Mouse (Mus musculus): ENCODE results near the gene Hspa4. TPM values are rescaled to one million over a fixed set of nuclear protein-coding genes. Genes with fewer than 3 reads are reported as not detected.
"Not testable (repeated sequence)": the region's sequence is repeated elsewhere in the genome, so short reads cannot be mapped to it uniquely, and the experiment has no call there.

Gene Hspa4
- 123 and 148 TPM in 2 replicates for polyA plus RNA-seq (2014; fragmentation: Nextera tagmentation; extraction: Ambion mirVana)

- H3K9ac ChIP-seq (replicated peaks; ENCODE audit: low read length): peak within 1 kb of the TSS; percentile 95
- H3K4me3 ChIP-seq (ENCODE audit: low read depth, low read length): peak within 1 kb of the TSS; percentile 95
- peak within 1 kb of the TSS; percentile 54 for H3K4me2 ChIP-seq (ENCODE audit: low read depth, low read length)
- H3K27ac ChIP-seq (replicated peaks; ENCODE audit: low read depth, low read length): peak within 1 kb of the TSS; percentile 92
- under 1% methylated on average over 57 of the region's 58 CpGs for WGBS
- no peaks in the 10 kb centered on the region for H3K36me3 ChIP-seq (replicated peaks; ENCODE audit: control insufficient read depth, insufficient read depth, low read depth, low read length)
- no peaks in the 10 kb centered on the region for H3K27me3 ChIP-seq (ENCODE audit: control insufficient read depth, insufficient read depth, low read length)
- H3K9me3 ChIP-seq (replicated peaks; ENCODE audit: control insufficient read depth, low read length): no peaks in the 10 kb centered on the region
- peak; percentile 95 for ATAC-seq (replicated peaks; ENCODE audit: insufficient number of reproducible peaks, low FRiP score, low TSS enrichment, low read depth)
- no peaks in the 10 kb centered on the region for H3K4me1 ChIP-seq (ENCODE audit: control insufficient read depth, insufficient read depth, low read length)
- peak; percentile 100 for DNase-seq (ENCODE audit: low spot score)
These were observed at the start of gene Hspa4 for GRCm38 (mm10) chr11:53300330-53301166. Hspa4 (minus strand) TSS chr11:53300457.

GRCm38 (mm10) chr11:53345738-53346137 is 45.5 kb upstream of the Hspa4 start:
- no peaks in the 10 kb centered on the region for H3K27me3 ChIP-seq (ENCODE audit: control insufficient read depth, insufficient read depth, low read length)
- no peak overlapping the region for H3K9ac ChIP-seq (replicated peaks; ENCODE audit: low read length)
- DNase-seq (ENCODE audit: low spot score): no peak
- H3K9me3 ChIP-seq (replicated peaks; ENCODE audit: control insufficient read depth, low read length): no peaks in the 10 kb centered on the region
- no peak overlapping the region for H3K4me2 ChIP-seq (ENCODE audit: low read depth, low read length)
- no peak overlapping the region for H3K4me3 ChIP-seq (ENCODE audit: low read depth, low read length)
- H3K36me3 ChIP-seq (replicated peaks; ENCODE audit: control insufficient read depth, insufficient read depth, low read depth, low read length): no peaks in the 10 kb centered on the region
- ATAC-seq (replicated peaks; ENCODE audit: insufficient number of reproducible peaks, low FRiP score, low TSS enrichment, low read depth): no peak
- H3K27ac ChIP-seq (replicated peaks; ENCODE audit: low read depth, low read length): no peak overlapping the region
- WGBS: 27% methylated on average over 2 of the region's 2 CpGs
- H3K4me1 ChIP-seq (ENCODE audit: control insufficient read depth, insufficient read depth, low read length): no peaks in the 10 kb centered on the region

GRCm38 (mm10) chr11:53345328-53345727 is 45.1 kb upstream of the Hspa4 start:
- no peak overlapping the region for H3K27ac ChIP-seq (replicated peaks; ENCODE audit: low read depth, low read length)
- ATAC-seq (replicated peaks; ENCODE audit: insufficient number of reproducible peaks, low FRiP score, low TSS enrichment, low read depth): no peak
- no peaks in the 10 kb centered on the region for H3K36me3 ChIP-seq (replicated peaks; ENCODE audit: control insufficient read depth, insufficient read depth, low read depth, low read length)
- no peaks in the 10 kb centered on the region for H3K27me3 ChIP-seq (ENCODE audit: control insufficient read depth, insufficient read depth, low read length)
- no peaks in the 10 kb centered on the region for H3K4me1 ChIP-seq (ENCODE audit: control insufficient read depth, insufficient read depth, low read length)
- no peak overlapping the region for H3K9ac ChIP-seq (replicated peaks; ENCODE audit: low read length)
- no peak for DNase-seq (ENCODE audit: low spot score)
- WGBS: 23% methylated on average over 5 of the region's 5 CpGs
- H3K4me2 ChIP-seq (ENCODE audit: low read depth, low read length): no peak overlapping the region
- no peak overlapping the region for H3K4me3 ChIP-seq (ENCODE audit: low read depth, low read length)
- H3K9me3 ChIP-seq (replicated peaks; ENCODE audit: control insufficient read depth, low read length): no peaks in the 10 kb centered on the region

GRCm38 (mm10) chr11:53342711-53343110 is 42.5 kb upstream of the Hspa4 start:
- Histone ChIP-seq H3K36me3 (replicated peaks; ENCODE audit: control insufficient read depth, insufficient read depth, low read depth, low read length) (no peaks in the 10 kb centered on the region), H3K27me3 (ENCODE audit: control insufficient read depth, insufficient read depth, low read length) (no peaks in the 10 kb centered on the region), H3K9ac (replicated peaks; ENCODE audit: low read length) (no peak overlapping the region), H3K4me2 (ENCODE audit: low read depth, low read length) (no peak overlapping the region), H3K9me3 (replicated peaks; ENCODE audit: control insufficient read depth, low read length) (no peaks in the 10 kb centered on the region), H3K27ac (replicated peaks; ENCODE audit: low read depth, low read length) (no peak overlapping the region), H3K4me3 (ENCODE audit: low read depth, low read length) (no peak overlapping the region), H3K4me1 (ENCODE audit: control insufficient read depth, insufficient read depth, low read length) (no peaks in the 10 kb centered on the region)
- 72% methylated on average over 5 of the region's 5 CpGs for WGBS
- ATAC-seq (replicated peaks; ENCODE audit: insufficient number of reproducible peaks, low FRiP score, low TSS enrichment, low read depth) (no peak), DNase-seq (ENCODE audit: low spot score) (no peak)

- H3K27me3 ChIP-seq (ENCODE audit: control insufficient read depth, insufficient read depth, low read length); H3K9ac ChIP-seq (replicated peaks; ENCODE audit: low read length); H3K36me3 ChIP-seq (replicated peaks; ENCODE audit: control insufficient read depth, insufficient read depth, low read depth, low read length); H3K4me3 ChIP-seq (ENCODE audit: low read depth, low read length); DNase-seq (ENCODE audit: low spot score); H3K27ac ChIP-seq (replicated peaks; ENCODE audit: low read depth, low read length); ATAC-seq (replicated peaks; ENCODE audit: insufficient number of reproducible peaks, low FRiP score, low TSS enrichment, low read depth); H3K4me2 ChIP-seq (ENCODE audit: low read depth, low read length); H3K9me3 ChIP-seq (replicated peaks; ENCODE audit: control insufficient read depth, low read length); H3K4me1 ChIP-seq (ENCODE audit: control insufficient read depth, insufficient read depth, low read length): not testable (repeated sequence)
- 92% methylated on average over 10 of the region's 10 CpGs for WGBS
These were observed 40.8 kb upstream of the Hspa4 start for GRCm38 (mm10) chr11:53341019-53341418.

GRCm38 (mm10) chr11:53337684-53338083 is 37.4 kb upstream of the Hspa4 start:
- Histone ChIP-seq H3K27ac (replicated peaks; ENCODE audit: low read depth, low read length) (no peak overlapping the region), H3K27me3 (ENCODE audit: control insufficient read depth, insufficient read depth, low read length) (no peaks in the 10 kb centered on the region), H3K9ac (replicated peaks; ENCODE audit: low read length) (no peak overlapping the region), H3K4me3 (ENCODE audit: low read depth, low read length) (no peak overlapping the region), H3K9me3 (replicated peaks; ENCODE audit: control insufficient read depth, low read length) (no peaks in the 10 kb centered on the region), H3K4me2 (ENCODE audit: low read depth, low read length) (no peak overlapping the region), H3K4me1 (ENCODE audit: control insufficient read depth, insufficient read depth, low read length) (no peaks in the 10 kb centered on the region), H3K36me3 (replicated peaks; ENCODE audit: control insufficient read depth, insufficient read depth, low read depth, low read length) (no peaks in the 10 kb centered on the region)
- WGBS: 55% methylated on average over 8 of the region's 8 CpGs
- DNase-seq (ENCODE audit: low spot score) (no peak), ATAC-seq (replicated peaks; ENCODE audit: insufficient number of reproducible peaks, low FRiP score, low TSS enrichment, low read depth) (no peak)

GRCm38 (mm10) chr11:53336924-53337323 is 36.7 kb upstream of the Hspa4 start:
- DNase-seq (ENCODE audit: low spot score): no peak
- no peak overlapping the region for H3K4me2 ChIP-seq (ENCODE audit: low read depth, low read length)
- no peak overlapping the region for H3K9ac ChIP-seq (replicated peaks; ENCODE audit: low read length)
- H3K4me3 ChIP-seq (ENCODE audit: low read depth, low read length): no peak overlapping the region
- 62% methylated on average over 1 of the region's 1 CpGs for WGBS
- H3K27ac ChIP-seq (replicated peaks; ENCODE audit: low read depth, low read length): no peak overlapping the region
- no peak for ATAC-seq (replicated peaks; ENCODE audit: insufficient number of reproducible peaks, low FRiP score, low TSS enrichment, low read depth)
- no peaks in the 10 kb centered on the region for H3K9me3 ChIP-seq (replicated peaks; ENCODE audit: control insufficient read depth, low read length)
- no peaks in the 10 kb centered on the region for H3K36me3 ChIP-seq (replicated peaks; ENCODE audit: control insufficient read depth, insufficient read depth, low read depth, low read length)
- H3K27me3 ChIP-seq (ENCODE audit: control insufficient read depth, insufficient read depth, low read length): no peaks in the 10 kb centered on the region
- H3K4me1 ChIP-seq (ENCODE audit: control insufficient read depth, insufficient read depth, low read length): no peaks in the 10 kb centered on the region

GRCm38 (mm10) chr11:53336182-53336571 is 35.9 kb upstream of the Hspa4 start:
- Histone ChIP-seq H3K9me3 (replicated peaks; ENCODE audit: control insufficient read depth, low read length) (no peaks in the 10 kb centered on the region), H3K36me3 (replicated peaks; ENCODE audit: control insufficient read depth, insufficient read depth, low read depth, low read length) (peaks cover 3% of the 10 kb centered on the region; the same call in 1 of the 2 replicates), H3K4me2 (ENCODE audit: low read depth, low read length) (no peak overlapping the region), H3K27ac (replicated peaks; ENCODE audit: low read depth, low read length) (no peak overlapping the region), H3K27me3 (ENCODE audit: control insufficient read depth, insufficient read depth, low read length) (no peaks in the 10 kb centered on the region), H3K4me3 (ENCODE audit: low read depth, low read length) (no peak overlapping the region), H3K4me1 (ENCODE audit: control insufficient read depth, insufficient read depth, low read length) (no peaks in the 10 kb centered on the region), H3K9ac (replicated peaks; ENCODE audit: low read length) (no peak overlapping the region)
- DNase-seq (ENCODE audit: low spot score) (no peak), ATAC-seq (replicated peaks; ENCODE audit: insufficient number of reproducible peaks, low FRiP score, low TSS enrichment, low read depth) (no peak)

Measured in embryonic facial prominence, embryonic 11.5 days (tissue).